Mouse (Mus musculus) neural tube, embryonic 15.5 days (tissue): Measurements from ENCODE around the gene Papola. TPM values are rescaled to one million over a fixed set of nuclear protein-coding genes. Genes with fewer than 3 reads are reported as not detected.
A peak's percentile ranks its signal among the peaks of the same experiment; 100 is the strongest.

Experiments used
- ATAC-seq: fragments of 200-750 bp; cut with Nextera tagmentation; 2 replicates; pipeline ENCODE4 v1.8.0; 2017; ENCODE audit warnings: mild to moderate bottlenecking, moderate TSS enrichment, moderate library complexity; ENCODE audit not compliant: low FRiP score
- H3K27ac ChIP-seq: fragments of 300-500 bp; sonication (generic); replicated peaks from 2 replicates; pipeline ENCODE4 v1.5.1; 2015; ENCODE audit warnings: mild to moderate bottlenecking, inconsistent platforms
- H3K27me3 ChIP-seq: fragments of 300-500 bp; sonication (generic); replicated peaks from 2 replicates; pipeline ENCODE4 v1.6.1; 2015; ENCODE audit warnings: inconsistent platforms
- H3K36me3 ChIP-seq: fragments of 300-500 bp; sonication (generic); 2 replicates; pipeline ENCODE4 v1.6.1; 2015; ENCODE audit warnings: inconsistent platforms
- H3K4me1 ChIP-seq: fragments of 300-500 bp; sonication (generic); 2 replicates; pipeline ENCODE4 v1.6.1; 2015; ENCODE audit warnings: inconsistent platforms
- H3K4me2 ChIP-seq: fragments of 300-500 bp; sonication (generic); 2 replicates; pipeline ENCODE4 v1.6.1; 2015; ENCODE audit warnings: inconsistent platforms, mild to moderate bottlenecking, moderate library complexity
- H3K4me3 ChIP-seq: fragments of 300-500 bp; sonication (generic); replicated peaks from 2 replicates; pipeline ENCODE4 v1.5.1; 2015; ENCODE audit warnings: mild to moderate bottlenecking, inconsistent platforms
- H3K9ac ChIP-seq: fragments of 300-500 bp; sonication (generic); replicated peaks from 2 replicates; pipeline ENCODE4 v1.6.1; 2015; ENCODE audit warnings: mild to moderate bottlenecking, inconsistent platforms
- H3K9me3 ChIP-seq: fragments of 300-500 bp; sonication (generic); replicated peaks from 2 replicates; pipeline ENCODE4 v1.6.1; 2016; ENCODE audit warnings: inconsistent platforms
- WGBS: fragments of 180-500 bp; shearing (Covaris S2); methylation state at CpG from one replicate; pipeline ENCODE4 v1.1.7; 2015; ENCODE audit warnings: mixed read lengths; 5-methylcytosine and 5-hydroxymethylcytosine counted together
- polyA plus RNA-seq: library from polyadenylated mRNA; unstranded; fragments of >200 nt; fragmentation: Nextera tagmentation; extraction: Ambion mirVana; gene quantifications from 2 replicates; pipeline ENCODE4 v1.2.1, GENCODE M21; 2015

Papola gene
- polyA plus RNA-seq, 1 experiment from 2014 or later = 137 TPM

DNA sequence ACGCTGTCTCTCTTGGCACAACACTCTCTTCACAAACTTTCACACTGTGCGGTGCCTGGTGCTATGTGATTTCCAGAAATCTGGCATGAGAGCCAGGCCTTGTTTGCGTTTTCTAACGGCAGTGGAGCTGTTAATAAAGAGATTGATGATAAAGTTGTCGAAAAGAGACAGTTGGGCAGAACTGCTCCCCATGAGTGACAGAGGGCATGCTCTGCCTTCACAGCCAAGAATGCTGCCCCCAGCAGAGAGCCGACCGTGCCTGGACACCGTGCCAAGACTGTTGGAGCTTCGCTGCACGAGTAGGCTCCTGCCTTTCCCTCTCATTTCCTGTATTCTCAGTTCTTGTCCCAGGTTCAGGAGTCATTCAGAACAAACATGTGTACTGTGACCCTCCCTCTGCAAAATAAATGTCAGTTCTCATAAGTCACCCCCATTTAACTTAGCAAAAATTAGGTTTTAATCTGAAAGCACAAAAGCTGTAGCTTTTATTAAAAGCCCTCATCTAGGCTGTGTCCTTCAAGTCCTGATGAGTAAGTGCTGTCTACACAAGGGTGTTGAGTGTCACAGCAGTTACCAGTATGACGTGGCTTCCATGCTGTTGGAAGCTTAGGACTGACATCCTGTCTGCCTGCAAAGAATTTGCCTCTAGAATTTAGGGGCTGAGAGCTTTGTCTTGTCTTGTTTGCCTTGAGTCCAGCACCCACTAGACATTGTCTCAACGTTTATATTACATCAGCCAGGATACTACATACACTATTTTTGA lies 58.9 kb downstream of the Papola start:
- no peak overlapping the region for H3K4me2 ChIP-seq
- H3K36me3 ChIP-seq = peaks cover 5% of the 10 kb centered on the region
- no peak overlapping the region for H3K9ac ChIP-seq
- ATAC-seq = no peak
- H3K27me3 ChIP-seq = no peaks in the 10 kb centered on the region
- 55% methylated on average over 12 of the region's 12 CpGs for WGBS
- no peak overlapping the region for H3K27ac ChIP-seq
- 0 out of 2 replicates have a peak, but pooled peaks cover 5% of the 10 kb centered on the region for H3K4me1 ChIP-seq
- H3K9me3 ChIP-seq = no peaks in the 10 kb centered on the region
- no peak overlapping the region for H3K4me3 ChIP-seq

DNA sequence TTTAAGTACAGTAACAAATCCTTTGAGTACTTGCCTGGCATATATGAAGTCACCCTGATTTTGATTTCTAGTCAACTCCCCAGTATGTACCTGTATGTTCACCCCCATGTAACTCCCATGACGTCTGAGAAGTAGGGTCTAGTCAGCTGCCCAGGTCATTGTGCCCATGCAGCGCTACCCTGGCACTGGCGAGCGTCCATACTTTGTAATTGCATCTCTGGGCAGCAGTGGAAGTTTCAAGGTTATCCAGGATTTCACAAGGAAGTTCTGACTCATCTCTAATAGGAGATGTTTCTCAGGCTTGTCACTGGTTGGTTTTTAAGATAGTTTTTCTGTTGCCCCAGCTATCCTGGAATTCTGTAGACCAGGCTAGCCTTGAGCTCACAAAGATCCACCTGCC lies 59.9 kb downstream of the Papola start:
- H3K9me3 ChIP-seq = no peaks in the 10 kb centered on the region
- H3K36me3 ChIP-seq = peaks cover 5% of the 10 kb centered on the region
- no peak for ATAC-seq
- no peak overlapping the region for H3K4me3 ChIP-seq
- no peak overlapping the region for H3K4me2 ChIP-seq
- H3K4me1 ChIP-seq = 0 out of 2 replicates have a peak, but pooled peaks cover 5% of the 10 kb centered on the region
- WGBS = 88% methylated on average over 4 of the region's 4 CpGs
- H3K27ac ChIP-seq = no peak overlapping the region
- no peaks in the 10 kb centered on the region for H3K27me3 ChIP-seq
- no peak overlapping the region for H3K9ac ChIP-seq

DNA sequence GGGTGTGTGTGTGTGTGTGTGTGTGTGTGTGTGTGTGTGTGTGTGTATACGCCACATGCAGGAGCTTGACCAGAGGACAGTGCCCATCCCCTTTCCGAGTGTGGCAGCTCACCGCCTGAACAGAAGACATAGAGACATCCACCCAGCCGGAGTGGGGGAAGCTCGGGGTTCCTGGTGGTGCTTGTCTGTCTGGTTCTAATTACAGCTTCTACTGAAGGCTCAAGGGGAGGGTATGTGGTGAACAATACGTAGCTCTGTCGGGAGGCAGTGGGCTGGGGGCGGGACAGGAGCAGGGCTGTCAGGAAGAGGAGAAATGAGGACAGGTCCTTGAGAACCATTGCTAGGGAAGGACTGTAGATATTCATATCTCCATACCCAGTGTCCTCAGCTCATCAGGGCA lies 64.6 kb downstream of the Papola start:
- H3K4me3 ChIP-seq = no peak overlapping the region
- no peak overlapping the region for H3K9ac ChIP-seq
- H3K4me2 ChIP-seq = no peak overlapping the region
- ATAC-seq = no peak
- no peaks in the 10 kb centered on the region for H3K9me3 ChIP-seq
- WGBS = 62% methylated on average over 8 of the region's 8 CpGs
- no peaks in the 10 kb centered on the region for H3K27me3 ChIP-seq
- H3K27ac ChIP-seq = no peak overlapping the region
- H3K36me3 ChIP-seq = no peaks in the 10 kb centered on the region
- peaks cover 16% of the 10 kb centered on the region for H3K4me1 ChIP-seq

DNA sequence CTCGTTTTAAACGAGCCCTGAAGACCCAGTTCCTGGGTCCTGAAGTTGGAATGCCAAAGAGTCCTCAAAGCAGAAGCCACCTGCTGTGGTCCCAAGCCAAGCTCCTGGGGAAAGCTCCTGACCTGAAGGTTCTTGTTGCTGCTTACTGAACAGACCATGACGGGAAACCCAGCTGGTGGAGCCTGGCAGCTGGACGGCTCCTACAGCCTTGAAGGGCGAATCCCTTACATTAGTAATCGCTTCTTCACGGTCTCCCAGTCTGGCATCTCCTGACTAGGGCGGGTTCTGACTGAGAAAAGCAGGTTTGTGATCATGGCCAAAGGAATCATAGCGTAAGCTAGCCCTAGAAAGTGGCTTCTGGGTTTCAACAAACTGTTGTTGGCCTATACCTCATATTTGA lies 66.2 kb downstream of the Papola start:
- H3K9ac ChIP-seq = no peak overlapping the region
- H3K9me3 ChIP-seq = no peaks in the 10 kb centered on the region
- H3K4me1 ChIP-seq = peaks cover 24% of the 10 kb centered on the region
- 64% methylated on average over 9 of the region's 9 CpGs for WGBS
- H3K27me3 ChIP-seq = no peaks in the 10 kb centered on the region
- no peak for ATAC-seq
- H3K4me3 ChIP-seq = no peak overlapping the region
- no peaks in the 10 kb centered on the region for H3K36me3 ChIP-seq
- no peak overlapping the region for H3K4me2 ChIP-seq
- H3K27ac ChIP-seq = no peak overlapping the region

DNA sequence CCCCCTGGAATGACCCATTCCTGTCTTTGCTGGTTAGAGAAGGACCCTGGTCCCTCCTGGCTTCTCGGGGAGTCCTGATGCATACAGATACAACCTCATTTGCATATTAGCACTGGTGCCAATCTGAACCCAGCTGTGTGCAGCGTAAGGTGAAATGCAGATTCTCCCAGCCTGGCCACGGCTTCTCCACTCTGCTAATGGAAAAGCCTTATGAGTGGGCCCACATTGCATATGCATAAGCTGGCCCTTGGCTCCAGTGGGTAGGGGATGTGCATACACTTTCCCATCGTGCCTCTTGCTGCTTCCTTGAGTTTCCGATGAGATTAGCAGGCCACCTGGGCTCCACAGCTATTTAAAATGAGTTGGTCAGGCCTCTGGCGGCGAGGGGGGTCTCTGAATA lies 68.3 kb downstream of the Papola start:
- no peak for ATAC-seq
- 35% methylated on average over 7 of the region's 7 CpGs for whole genome bisulfite sequencing
- no peak overlapping the region for H3K9ac ChIP-seq
- no peak overlapping the region for H3K27ac ChIP-seq
- H3K4me1 ChIP-seq = peaks cover 42% of the 10 kb centered on the region
- H3K36me3 ChIP-seq = no peaks in the 10 kb centered on the region
- H3K4me3 ChIP-seq = no peak overlapping the region
- H3K27me3 ChIP-seq = no peaks in the 10 kb centered on the region
- H3K4me2 ChIP-seq = no peak overlapping the region
- no peaks in the 10 kb centered on the region for H3K9me3 ChIP-seq

DNA sequence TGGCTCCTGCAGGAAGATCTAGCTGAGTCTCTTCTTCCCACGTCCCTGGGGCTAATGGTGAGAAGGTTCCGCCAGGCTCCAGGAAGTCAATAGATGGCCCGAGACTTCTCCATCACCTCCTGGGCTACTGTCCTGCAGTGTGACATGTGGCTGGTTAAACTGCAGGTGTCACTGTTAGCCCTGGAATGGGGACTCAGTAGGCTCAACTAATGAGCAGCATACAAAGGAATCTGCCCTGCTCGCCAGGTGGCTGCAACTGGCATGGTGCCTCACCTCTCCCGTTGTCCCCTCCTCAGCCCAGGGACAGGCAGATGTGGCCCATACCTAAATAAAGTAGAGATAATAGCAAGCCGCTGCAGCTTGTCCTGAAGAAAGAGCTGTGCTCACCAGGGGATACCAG lies 70.1 kb downstream of the Papola start:
- Histone ChIP-seq H3K4me1 (peaks cover 42% of the 10 kb centered on the region), H3K36me3 (no peaks in the 10 kb centered on the region), H3K4me2 (no peak overlapping the region), H3K27me3 (no peaks in the 10 kb centered on the region), H3K9ac (no peak overlapping the region), H3K9me3 (no peaks in the 10 kb centered on the region), H3K27ac (no peak overlapping the region), H3K4me3 (no peak overlapping the region)
- 30% methylated on average over 6 of the region's 6 CpGs for WGBS
- peak; percentile 71 for ATAC-seq

DNA sequence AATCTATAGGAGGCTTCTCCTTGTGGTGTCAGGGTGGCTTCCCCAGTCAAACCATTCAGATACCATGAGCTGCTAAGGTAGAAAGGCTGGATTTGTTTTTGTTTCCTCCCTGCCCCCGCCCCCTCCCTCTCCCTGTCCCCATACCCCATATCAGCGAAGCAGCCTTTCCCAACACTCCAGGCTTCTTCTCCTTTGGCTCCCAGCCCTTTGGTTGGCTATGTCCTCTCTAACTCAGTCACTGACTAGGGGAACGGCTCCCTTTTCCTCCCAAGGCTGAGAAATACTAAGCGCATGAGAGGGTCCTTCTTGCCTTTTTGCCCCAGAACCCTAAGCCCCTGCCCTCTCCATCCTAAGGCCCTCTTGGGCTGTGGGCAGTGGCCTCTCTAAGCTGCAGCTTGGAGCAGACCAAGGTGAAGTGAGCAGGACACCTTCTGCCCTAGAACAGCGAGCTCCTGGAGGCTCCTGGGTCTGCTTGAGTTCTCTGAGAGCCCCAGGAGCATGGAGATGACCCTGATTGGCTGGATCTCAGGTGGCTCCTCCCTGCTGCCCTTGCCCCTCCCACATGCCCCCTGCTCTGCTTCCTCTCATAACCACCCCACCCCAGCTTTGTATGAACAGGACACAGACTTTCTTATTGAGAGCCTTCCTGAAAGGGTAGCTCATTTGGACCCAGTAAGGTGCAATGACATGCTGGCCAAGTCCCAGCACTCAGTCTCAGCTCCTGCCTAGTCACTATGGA lies 73.6 kb downstream of the Papola start:
- Histone ChIP-seq H3K36me3 (no peaks in the 10 kb centered on the region), H3K4me3 (no peak overlapping the region), H3K27me3 (no peaks in the 10 kb centered on the region), H3K4me2 (no peak overlapping the region), H3K9ac (no peak overlapping the region), H3K9me3 (no peaks in the 10 kb centered on the region), H3K4me1 (peaks cover 30% of the 10 kb centered on the region), H3K27ac (no peak overlapping the region)
- no peak for ATAC-seq
- 85% methylated on average over 5 of the region's 5 CpGs for WGBS

DNA sequence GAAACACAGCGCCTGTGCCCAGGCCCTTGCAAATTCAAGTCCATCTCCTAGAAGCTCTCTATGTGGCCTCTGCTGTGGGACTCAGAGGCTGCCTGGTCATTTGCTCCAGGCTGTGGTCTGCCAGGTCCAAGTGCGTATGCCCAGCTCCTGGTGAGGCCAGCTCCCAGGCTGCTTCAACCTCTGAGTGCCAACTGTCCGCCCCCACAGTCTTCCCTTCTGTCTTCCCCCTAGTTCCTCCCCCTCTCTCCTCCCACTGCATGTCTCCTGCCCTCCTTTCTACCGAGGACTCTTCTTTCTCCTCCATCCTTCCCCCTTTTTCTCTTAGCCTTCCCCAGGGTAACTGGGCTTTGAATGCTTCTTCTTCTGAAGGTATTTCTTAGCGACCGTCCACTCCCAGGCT lies 77.6 kb downstream of the Papola start:
- Histone ChIP-seq H3K27me3 (no peaks in the 10 kb centered on the region), H3K4me1 (peaks cover 7% of the 10 kb centered on the region), H3K36me3 (no peaks in the 10 kb centered on the region), H3K9me3 (no peaks in the 10 kb centered on the region), H3K4me3 (no peak overlapping the region), H3K27ac (no peak overlapping the region), H3K4me2 (no peak overlapping the region), H3K9ac (no peak overlapping the region)
- 0 out of 2 replicates have a peak, but pooled peaks have one; percentile 18 for ATAC-seq
- 67% methylated on average over 6 of the region's 6 CpGs for WGBS

DNA sequence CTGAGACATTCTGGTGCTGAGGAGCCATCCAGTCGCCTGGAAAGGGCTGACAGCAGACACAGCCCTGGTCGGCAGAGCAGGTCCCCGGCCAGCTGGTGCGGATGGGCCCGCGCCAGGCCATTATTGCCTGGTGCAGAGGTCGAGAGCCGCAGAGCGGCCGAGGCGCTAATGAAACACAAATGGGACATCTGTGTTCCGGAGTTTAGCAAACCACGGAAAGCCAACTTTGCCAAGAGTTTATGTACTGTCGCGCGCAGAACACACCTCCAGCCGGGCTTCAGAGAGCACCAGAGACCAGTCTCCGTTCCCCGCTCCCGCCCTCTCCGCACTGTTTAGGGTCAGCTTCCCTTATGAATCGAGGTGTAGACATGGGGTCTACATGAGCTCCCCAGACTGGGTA lies 78.1 kb downstream of the Papola start:
- Histone ChIP-seq H3K27ac (no peak overlapping the region), H3K9me3 (no peaks in the 10 kb centered on the region), H3K9ac (no peak overlapping the region), H3K27me3 (no peaks in the 10 kb centered on the region), H3K4me3 (no peak overlapping the region), H3K36me3 (no peaks in the 10 kb centered on the region), H3K4me2 (no peak overlapping the region), H3K4me1 (peaks cover 2% of the 10 kb centered on the region)
- WGBS = 66% methylated on average over 22 of the region's 22 CpGs
- 0 out of 2 replicates have a peak, but pooled peaks have one; percentile 27 for ATAC-seq

DNA sequence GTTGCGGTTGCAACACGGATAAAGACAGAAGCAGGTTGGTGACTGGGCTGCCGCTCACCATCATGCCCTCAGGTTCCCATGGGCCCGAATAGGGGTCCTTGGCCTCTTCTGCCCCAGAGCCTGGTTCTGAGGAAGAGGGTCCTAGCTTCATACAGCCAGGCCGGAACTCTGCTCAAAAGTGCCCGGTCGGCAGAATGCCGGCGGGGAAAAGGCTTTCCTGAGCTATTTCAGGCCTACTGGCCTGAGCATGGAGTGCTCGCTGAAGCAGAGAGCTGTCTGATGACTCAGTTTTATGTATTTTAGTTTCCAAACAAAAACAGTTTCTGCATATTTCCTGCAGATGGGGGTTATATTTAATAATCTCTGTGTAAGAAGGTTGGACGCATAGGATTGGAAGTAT lies 78.9 kb downstream of the Papola start:
- Histone ChIP-seq H3K4me1 (no peaks in the 10 kb centered on the region), H3K27ac (no peak overlapping the region), H3K27me3 (no peaks in the 10 kb centered on the region), H3K4me3 (no peak overlapping the region), H3K9me3 (no peaks in the 10 kb centered on the region), H3K9ac (no peak overlapping the region), H3K4me2 (no peak overlapping the region), H3K36me3 (no peaks in the 10 kb centered on the region)
- no peak for ATAC-seq
- 91% methylated on average over 11 of the region's 11 CpGs for whole genome bisulfite sequencing

DNA sequence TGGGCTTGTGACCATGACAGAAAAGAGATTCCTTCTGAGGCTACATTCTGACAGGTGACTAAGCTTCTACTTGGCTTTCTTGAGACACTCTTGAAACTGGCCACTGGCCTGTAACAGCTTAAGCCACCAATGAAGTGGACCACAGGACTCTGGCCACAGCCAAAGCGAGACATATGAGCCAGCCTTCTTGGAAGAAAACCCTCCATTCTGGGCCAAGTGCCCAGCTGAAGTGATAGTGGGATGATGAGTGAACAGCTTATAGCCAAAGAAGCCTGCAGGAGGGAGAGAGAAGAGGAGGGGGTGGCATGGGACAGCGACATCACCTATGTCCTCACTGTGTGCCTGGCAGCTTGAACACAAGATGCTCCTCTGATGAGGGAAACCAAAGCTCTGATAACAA lies 83.2 kb downstream of the Papola start:
- Histone ChIP-seq H3K4me3 (no peak overlapping the region), H3K9me3 (no peaks in the 10 kb centered on the region), H3K4me2 (no peak overlapping the region), H3K4me1 (no peaks in the 10 kb centered on the region), H3K9ac (no peak overlapping the region), H3K27me3 (no peaks in the 10 kb centered on the region), H3K27ac (no peak overlapping the region), H3K36me3 (no peaks in the 10 kb centered on the region)
- no peak for ATAC-seq
- WGBS = 91% methylated on average over 2 of the region's 2 CpGs

DNA sequence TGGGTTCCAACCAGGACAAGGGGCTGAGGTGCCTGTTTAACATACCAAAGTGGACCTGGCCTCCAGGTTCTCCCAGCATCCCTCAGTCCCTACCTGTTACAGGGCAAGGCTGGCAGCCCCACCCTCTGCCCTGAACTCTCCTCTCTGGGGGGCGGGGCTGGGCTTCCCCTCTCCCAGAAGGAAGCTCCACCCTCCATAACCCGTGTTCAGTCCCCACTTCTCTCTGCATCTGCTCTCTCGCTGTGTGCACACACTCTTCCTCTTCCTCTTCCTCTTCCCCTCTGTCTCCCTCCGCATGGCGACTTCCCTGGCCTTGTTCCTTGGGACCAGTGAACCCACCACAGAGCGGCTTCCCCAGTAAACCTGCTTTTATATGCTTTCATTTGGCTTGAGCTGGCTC lies 84.7 kb downstream of the Papola start:
- no peak overlapping the region for H3K4me3 ChIP-seq
- H3K4me2 ChIP-seq = 0 out of 2 replicates have a peak overlapping the region, but pooled peaks have one; percentile 1
- WGBS = 41% methylated on average over 6 of the region's 6 CpGs
- no peaks in the 10 kb centered on the region for H3K36me3 ChIP-seq
- no peak overlapping the region for H3K9ac ChIP-seq
- no peaks in the 10 kb centered on the region for H3K27me3 ChIP-seq
- ATAC-seq = no peak
- H3K4me1 ChIP-seq = no peaks in the 10 kb centered on the region
- H3K9me3 ChIP-seq = no peaks in the 10 kb centered on the region
- H3K27ac ChIP-seq = no peak overlapping the region
